Mouse (Mus musculus) adrenal gland, postnatal 4 days (tissue): ENCODE data around the gene Knl1. TPM values are rescaled to one million over a fixed set of nuclear protein-coding genes. Genes with fewer than 3 reads are reported as not detected.

ENCODE experiments used
- DNase-seq, 2 experiments: peaks; one replicate each; pipeline ENCODE4 v3.0.0; 2021 to 2022; ENCODE audit warnings: low spot score in 2 of 2, mixed read lengths in 2 of 2
- total RNA-seq, 2 experiments: library from RNA; stranded (reverse); gene quantifications; 2 replicates each; pipeline ENCODE4 v1.2.3; 2021

Knl1 gene
- total RNA-seq, 2 experiments from 2014 or later = 11.6 to 13.5 TPM

GRCm38 (mm10) chr2:119154683-119155082 lies 107.8 kb downstream of the Knl1 start:
- DNase-seq = no peak

Other genes starting within 250 kb of the Knl1 start
- gene Knstrn, start 233.1 kb upstream of the Knl1 start, total RNA-seq = 10 to 100 TPM; 28.0 to 28.8 TPM
- gene Ivd, start 185.2 kb upstream of the Knl1 start, total RNA-seq = 100 to 1,000 TPM; 166 to 176 TPM
- gene Bahd1, start 146.7 kb upstream of the Knl1 start, total RNA-seq = 10 to 100 TPM; 51.5 to 54.1 TPM
- 10 to 100 TPM; 23.0 to 24.5 TPM for gene Chst14, start 120.6 kb upstream of the Knl1 start, total RNA-seq
- gene Ccdc32, start 17.7 kb upstream of the Knl1 start, total RNA-seq = 10 to 100 TPM; 20.0 to 20.2 TPM
- 1 to 10 TPM; 8.6 to 8.7 TPM for gene Rpusd2, start 12.3 kb upstream of the Knl1 start, total RNA-seq
- 10 to 100 TPM; 13.5 to 17.3 TPM for gene Rad51, start 65.7 kb downstream of the Knl1 start, total RNA-seq
- gene Rmdn3, start 109.9 kb downstream of the Knl1 start, total RNA-seq = 10 to 100 TPM; 40.5 to 42.5 TPM
- gene Gchfr, start 120.7 kb downstream of the Knl1 start, total RNA-seq = 10 to 100 TPM in 1 of 2 experiments, 1 to 10 TPM in 1; 7.2 to 16.8 TPM
- under 1 TPM; 0.25 to 0.34 TPM for gene Gm14137, start 127.4 kb downstream of the Knl1 start, total RNA-seq
- gene Zfyve19, start 161.5 kb downstream of the Knl1 start, total RNA-seq = 10 to 100 TPM; 38.8 to 43.2 TPM
- gene Dnajc17, start 161.7 kb downstream of the Knl1 start, total RNA-seq = 10 to 100 TPM; 24.4 to 26.0 TPM
- not detected for gene Ppp1r14d, start 182.8 kb downstream of the Knl1 start, total RNA-seq
- 10 to 100 TPM in 1 of 2 experiments, 1 to 10 TPM in 1; 8.2 to 17.6 TPM for gene Spint1, start 190.2 kb downstream of the Knl1 start, total RNA-seq
- under 1 TPM; 0.62 to 0.76 TPM for gene Rhov, start 224.2 kb downstream of the Knl1 start, total RNA-seq
- 10 to 100 TPM; 24.3 to 24.4 TPM for gene Vps18, start 241.6 kb downstream of the Knl1 start, total RNA-seq